Mouse (Mus musculus) Muller cell, postnatal 12 days (primary cell): ENCODE measurements at regions not wholly inside any gene's neighbourhood (a gene's known extent, or its start where the extent isn't known, plus 50 kb on each side); places are given as distances from the start of the nearest gene placed in this dataset.

Source experiments
- DNase-seq: peaks from one replicate; pipeline ENCODE4 v3.0.0-alpha.2; 2015; ENCODE audit errors: inconsistent ontology term

GRCm38 (mm10) chr8:104032179-104032578 is 69.2 kb upstream of the Cdh5 start:
- no peak for DNase-seq

- DNase-seq, result no peak
These were observed 68.3 kb upstream of the Cdh5 start for GRCm38 (mm10) chr8:104033148-104033547.

GRCm38 (mm10) chr8:104034286-104034685 is 67.1 kb upstream of the Cdh5 start:
- no peak for DNase-seq

- DNase-seq, result no peak
These were observed 64.6 kb upstream of the Cdh5 start for GRCm38 (mm10) chr8:104036580-104037477.

- no peak for DNase-seq
These were observed 63.8 kb upstream of the Cdh5 start for GRCm38 (mm10) chr8:104037611-104038010.

- DNase-seq, result no peak
These were observed 61.9 kb upstream of the Cdh5 start for GRCm38 (mm10) chr8:104039526-104039925.

- no peak for DNase-seq
These were observed 59.9 kb upstream of the Cdh5 start for GRCm38 (mm10) chr8:104041522-104041921.

GRCm38 (mm10) chr8:104042434-104042833 is 59.0 kb upstream of the Cdh5 start:
- no peak for DNase-seq

- no peak for DNase-seq
These were observed 53.4 kb upstream of the Cdh5 start for GRCm38 (mm10) chr8:104048037-104048436.

- no peak for DNase-seq
These were observed 52.2 kb upstream of the Cdh5 start for GRCm38 (mm10) chr8:104049181-104049580.

GRCm38 (mm10) chr8:104050694-104051539 is 50.5 kb upstream of the Cdh5 start:
- peak; percentile 64 for DNase-seq

GRCm38 (mm10) chr8:104051540-104051882 is 49.9 kb upstream of the Cdh5 start:
- DNase-seq, result no peak
